Mouse (Mus musculus): ENCODE measurements around the gene Amdhd1. TPM values are rescaled to one million over a fixed set of nuclear protein-coding genes. Genes with fewer than 3 reads are reported as not detected.

The Amdhd1 gene
- polyA plus RNA-seq, 1 experiment: 0.14 TPM

DNA sequence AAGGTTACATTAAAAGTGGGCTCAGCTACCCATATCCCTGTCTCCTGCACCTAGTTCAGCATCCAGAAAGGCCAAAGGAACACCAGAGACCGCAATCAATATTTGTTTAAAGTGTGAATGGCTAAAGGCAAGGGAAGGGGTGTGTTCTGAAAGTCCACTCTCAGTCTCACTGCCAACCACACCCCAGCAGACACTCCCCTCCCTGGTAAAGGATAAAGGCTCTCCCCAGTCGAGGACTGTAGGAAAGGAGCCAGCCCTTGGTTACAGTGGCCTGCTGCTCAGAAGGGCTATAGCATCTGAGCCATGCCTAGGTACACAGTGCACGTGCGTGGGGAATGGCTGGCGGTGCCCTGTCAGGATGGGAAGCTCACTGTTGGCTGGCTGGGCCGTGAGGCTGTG is 51.0 kb downstream of the Amdhd1 start:
- Histone ChIP-seq H3K79me2 (ENCODE audit: control insufficient read depth, insufficient read depth) (no peaks in the 10 kb centered on the region), H3K27me3 (ENCODE audit: control insufficient read depth, insufficient read depth, insufficient read length) (no peaks in the 10 kb centered on the region), H3ac (ENCODE audit: control insufficient read depth, insufficient read length) (no peak overlapping the region), H3K4me2 (ENCODE audit: low read depth) (no peak overlapping the region), H3K4me3 (no peak overlapping the region), H3K36me3 (ENCODE audit: control insufficient read depth, insufficient read depth) (peaks cover 6% of the 10 kb centered on the region)
- no peak for TF ChIP-seq MYOD1 (IDR thresholded peaks at IDR 0.05; ENCODE audit: control insufficient read depth in 1 of 3, insufficient read length in 2 of 3, low read depth in 2 of 3)
- no peak for TF ChIP-seq E2F4 (IDR thresholded peaks at IDR 0.05; ENCODE audit: insufficient read depth)
- no peak for TF ChIP-seq REST (IDR thresholded peaks at IDR 0.05; ENCODE audit: insufficient read depth, insufficient read length)
- no peak for TF ChIP-seq POLR2A (IDR thresholded peaks at IDR 0.05; ENCODE audit: insufficient read length, low read depth)
- no peak for TF ChIP-seq TCF3 (IDR thresholded peaks at IDR 0.05; ENCODE audit: insufficient read length, low read depth)
- no peak for TF ChIP-seq POLR2AphosphoS2 (IDR thresholded peaks at IDR 0.05; ENCODE audit: insufficient read length, low read depth)
- no peak for TF ChIP-seq TCF12 (IDR thresholded peaks at IDR 0.05; ENCODE audit: insufficient read depth, poor library complexity, severe bottlenecking)
- TF ChIP-seq CEBPB (IDR thresholded peaks at IDR 0.05; ENCODE audit: insufficient read depth, poor library complexity, severe bottlenecking): no peak
- no peak for TF ChIP-seq SRF (IDR thresholded peaks at IDR 0.05; ENCODE audit: control insufficient read depth, insufficient read length, low read depth)
- TF ChIP-seq USF1 (IDR thresholded peaks at IDR 0.05; ENCODE audit: low read depth): no peak
- TF ChIP-seq MYOG (IDR thresholded peaks at IDR 0.05; ENCODE audit: control insufficient read depth in 1 of 3, insufficient read depth in 1 of 3, insufficient read length in 2 of 3, low read depth in 2 of 3): no peak
- no peak for TF ChIP-seq MAX (IDR thresholded peaks at IDR 0.05; ENCODE audit: low read depth)

DNA sequence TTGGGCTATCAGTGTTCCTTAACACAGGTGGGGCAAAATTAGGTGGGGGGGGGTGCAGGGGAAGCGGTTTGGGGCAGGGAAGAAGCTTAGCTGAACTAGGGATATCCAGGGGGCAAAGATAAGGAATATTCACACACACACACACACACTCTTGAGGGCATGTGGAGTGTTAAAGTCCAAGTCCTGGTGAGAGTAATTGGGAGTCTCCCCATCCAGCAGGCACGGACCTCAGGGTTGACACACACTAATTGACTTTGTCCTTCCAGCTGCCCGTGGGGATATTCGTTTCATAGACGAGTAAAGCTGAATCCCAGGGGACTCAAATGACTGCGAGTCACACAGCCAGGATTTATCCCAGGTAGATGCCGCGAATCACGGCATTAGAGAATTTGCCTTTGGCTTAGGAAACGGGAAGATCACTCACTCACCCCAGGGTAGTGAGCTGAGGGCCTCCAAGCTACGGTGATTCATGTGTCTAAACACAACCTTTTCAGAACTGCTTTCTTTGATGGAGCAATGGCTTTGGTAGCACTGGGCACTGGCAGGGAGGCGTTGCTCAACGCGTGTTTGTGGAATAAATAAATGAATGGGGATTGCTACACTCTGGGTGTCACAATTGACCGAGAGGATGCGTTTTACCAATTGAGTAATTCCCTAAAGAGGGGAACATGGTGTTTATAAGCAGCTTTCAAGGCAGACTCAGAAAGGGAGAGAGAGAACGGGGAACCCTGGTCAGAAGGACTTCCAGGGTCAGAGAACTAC is 51.6 kb downstream of the Amdhd1 start, which contains the start of gene Hal:
Gene Hal, plus strand, starts transcription at position 703 of the 762 bp plus-strand sequence.
- no peak for TF ChIP-seq USF1 (IDR thresholded peaks at IDR 0.05; ENCODE audit: low read depth)
- TF ChIP-seq CEBPB (IDR thresholded peaks at IDR 0.05; ENCODE audit: insufficient read depth, poor library complexity, severe bottlenecking): no peak
- TF ChIP-seq TCF12 (IDR thresholded peaks at IDR 0.05; ENCODE audit: insufficient read depth, poor library complexity, severe bottlenecking): no peak
- no peak for TF ChIP-seq MYOD1 (IDR thresholded peaks at IDR 0.05; ENCODE audit: control insufficient read depth in 1 of 3, insufficient read length in 2 of 3, low read depth in 2 of 3)
- TF ChIP-seq SRF (IDR thresholded peaks at IDR 0.05; ENCODE audit: control insufficient read depth, insufficient read length, low read depth): no peak
- no peak for TF ChIP-seq TCF3 (IDR thresholded peaks at IDR 0.05; ENCODE audit: insufficient read length, low read depth)
- no peak for TF ChIP-seq MYOG (IDR thresholded peaks at IDR 0.05; ENCODE audit: control insufficient read depth in 1 of 3, insufficient read depth in 1 of 3, insufficient read length in 2 of 3, low read depth in 2 of 3)
- no peak for TF ChIP-seq REST (IDR thresholded peaks at IDR 0.05; ENCODE audit: insufficient read depth, insufficient read length)
- TF ChIP-seq POLR2AphosphoS2 (IDR thresholded peaks at IDR 0.05; ENCODE audit: insufficient read length, low read depth): no peak
- TF ChIP-seq POLR2A (IDR thresholded peaks at IDR 0.05; ENCODE audit: insufficient read length, low read depth): no peak
- H3K4me3 ChIP-seq: no peak within 1 kb of the TSS

DNA sequence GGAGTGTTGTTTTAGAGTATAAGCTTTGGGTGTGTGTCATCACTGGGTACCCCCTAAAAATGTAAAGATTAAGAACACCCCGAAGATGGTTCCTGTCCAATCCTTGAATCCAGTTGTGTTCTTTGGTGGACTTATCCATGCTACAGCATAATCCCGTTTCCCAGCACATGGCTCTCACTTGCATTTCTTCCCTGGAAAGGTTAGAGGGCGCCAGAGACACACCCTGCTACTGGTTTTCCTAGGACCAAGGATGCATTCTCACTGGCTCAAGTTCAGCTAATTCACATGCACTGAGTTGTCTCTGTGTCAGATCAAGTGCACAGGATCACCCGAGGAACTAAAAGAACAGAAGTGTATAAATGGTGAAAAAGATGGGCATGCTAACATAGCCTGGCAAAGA is 53.2 kb downstream of the Amdhd1 start:
- H3K4me3 ChIP-seq: no peak overlapping the region
- no peak overlapping the region for H3ac ChIP-seq (ENCODE audit: control insufficient read depth, insufficient read length)
- H3K36me3 ChIP-seq (ENCODE audit: control insufficient read depth, insufficient read depth): peaks cover 22% of the 10 kb centered on the region
- no peak overlapping the region for H3K4me2 ChIP-seq (ENCODE audit: low read depth)
- TF ChIP-seq MYOD1 (IDR thresholded peaks at IDR 0.05; ENCODE audit: control insufficient read depth in 1 of 3, insufficient read length in 2 of 3, low read depth in 2 of 3) (no peak), USF1 (IDR thresholded peaks at IDR 0.05; ENCODE audit: low read depth) (no peak), POLR2A (IDR thresholded peaks at IDR 0.05; ENCODE audit: insufficient read length, low read depth) (no peak), CEBPB (IDR thresholded peaks at IDR 0.05; ENCODE audit: insufficient read depth, poor library complexity, severe bottlenecking) (no peak), MYOG (IDR thresholded peaks at IDR 0.05; ENCODE audit: control insufficient read depth in 1 of 3, insufficient read depth in 1 of 3, insufficient read length in 2 of 3, low read depth in 2 of 3) (no peak), SRF (IDR thresholded peaks at IDR 0.05; ENCODE audit: control insufficient read depth, insufficient read length, low read depth) (no peak), E2F4 (IDR thresholded peaks at IDR 0.05; ENCODE audit: insufficient read depth) (no peak), TCF3 (IDR thresholded peaks at IDR 0.05; ENCODE audit: insufficient read length, low read depth) (no peak), REST (IDR thresholded peaks at IDR 0.05; ENCODE audit: insufficient read depth, insufficient read length) (no peak)
- H3K79me2 ChIP-seq (ENCODE audit: control insufficient read depth, insufficient read depth): no peaks in the 10 kb centered on the region
- no peaks in the 10 kb centered on the region for H3K27me3 ChIP-seq (ENCODE audit: control insufficient read depth, insufficient read depth, insufficient read length)

More for the DNA sequence above, 51.6 kb downstream of the Amdhd1 start, which contains the start of gene Hal:
- Histone ChIP-seq H3K36me3 (ENCODE audit: control insufficient read depth, insufficient read depth) (peaks cover 9% of the 10 kb centered on the region), H3K4me2 (ENCODE audit: low read depth) (no peak within 1 kb of the TSS), H3K79me2 (ENCODE audit: control insufficient read depth, insufficient read depth) (no peaks in the 10 kb centered on the region), H3ac (ENCODE audit: control insufficient read depth, insufficient read length) (no peak within 1 kb of the TSS), H3K27me3 (ENCODE audit: control insufficient read depth, insufficient read depth, insufficient read length) (no peaks in the 10 kb centered on the region)

DNA sequence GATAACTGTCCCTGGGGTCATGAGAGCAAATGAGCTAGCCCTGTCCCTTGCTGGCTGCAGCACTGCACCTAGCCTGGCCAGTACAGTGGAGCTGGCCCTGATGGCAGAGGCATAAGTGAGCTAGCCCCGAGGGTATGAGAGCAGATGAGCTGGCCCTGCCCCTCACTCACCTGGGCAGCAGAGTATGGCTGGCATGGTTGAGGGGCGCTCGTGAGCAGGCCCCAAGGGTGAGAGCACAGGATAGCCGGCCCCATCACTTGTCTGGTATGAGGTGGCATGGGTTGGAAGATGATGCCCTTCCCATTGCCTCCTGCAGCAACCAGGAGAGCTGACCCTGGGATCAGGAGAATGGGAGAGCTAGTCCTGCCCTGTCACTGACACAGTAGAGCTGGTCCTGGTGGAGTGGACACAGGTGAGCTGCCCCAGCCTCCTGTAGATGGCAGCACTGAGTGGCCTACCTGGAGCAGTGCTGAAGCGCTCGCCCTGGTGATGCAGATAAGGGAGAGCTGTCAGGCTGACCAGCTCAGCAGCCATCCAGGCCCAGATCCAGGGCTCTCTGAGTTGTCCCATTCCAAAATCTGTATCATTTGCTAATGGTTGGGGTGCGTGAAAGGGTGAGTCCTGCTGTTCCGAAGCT is 54.7 kb downstream of the Amdhd1 start:
- TF ChIP-seq MYOG (IDR thresholded peaks at IDR 0.05; ENCODE audit: control insufficient read depth in 1 of 3, insufficient read depth in 1 of 3, insufficient read length in 2 of 3, low read depth in 2 of 3) (no peak), E2F4 (IDR thresholded peaks at IDR 0.05; ENCODE audit: insufficient read depth) (no peak), MYOD1 (IDR thresholded peaks at IDR 0.05; ENCODE audit: control insufficient read depth in 1 of 3, insufficient read length in 2 of 3, low read depth in 2 of 3) (no peak), SRF (IDR thresholded peaks at IDR 0.05; ENCODE audit: control insufficient read depth, insufficient read length, low read depth) (no peak)
- Histone ChIP-seq H3K4me3 (no peak overlapping the region), H3K4me2 (ENCODE audit: low read depth) (no peak overlapping the region), H3K36me3 (ENCODE audit: control insufficient read depth, insufficient read depth) (peaks cover 28% of the 10 kb centered on the region), H3K27me3 (ENCODE audit: control insufficient read depth, insufficient read depth, insufficient read length) (no peaks in the 10 kb centered on the region), H3ac (ENCODE audit: control insufficient read depth, insufficient read length) (no peak overlapping the region), H3K79me2 (ENCODE audit: control insufficient read depth, insufficient read depth) (no peaks in the 10 kb centered on the region)
